Mouse (Mus musculus): ENCODE data around the gene Lce6a. TPM values are rescaled to one million over a fixed set of nuclear protein-coding genes. Genes with fewer than 3 reads are reported as not detected.

The Lce6a gene
- polyA plus RNA-seq, 1 experiment = not detected

GRCm38 (mm10) chr3:92609804-92610203, 11.7 kb downstream of the Lce6a start:
- TF ChIP-seq CTCF (IDR thresholded peaks at IDR 0.05; ENCODE audit: extremely low read depth, insufficient read depth, insufficient read length, insufficient replicate concordance) (no peak), POLR2A (IDR thresholded peaks at IDR 0.05; ENCODE audit: low read depth, low read length) (no peak)
- no peak for DNase-seq (ENCODE audit: low read depth in 1 of 2, low spot score in 2 of 2)
- Histone ChIP-seq H3K36me3 (ENCODE audit: control insufficient read depth, insufficient read depth, low read length) (no peaks in the 10 kb centered on the region), H3K4me1 (ENCODE audit: control insufficient read depth, insufficient read depth, insufficient read length) (no peaks in the 10 kb centered on the region), H3K4me3 (ENCODE audit: extremely low read depth, insufficient read depth, insufficient read length) (no peak overlapping the region), H3K27ac (ENCODE audit: insufficient read depth, low read length) (no peak overlapping the region), H3K27me3 (ENCODE audit: control insufficient read depth, insufficient read depth, low read length) (no peaks in the 10 kb centered on the region)
- WGBS = 29% methylated on average over 1 of the region's 1 CpGs

- Histone ChIP-seq H3K27ac (ENCODE audit: insufficient read depth, low read length) (no peak within 1 kb of the TSS), H3K4me1 (ENCODE audit: control insufficient read depth, insufficient read depth, insufficient read length) (no peaks in the 10 kb centered on the region), H3K4me3 (ENCODE audit: extremely low read depth, insufficient read depth, insufficient read length) (no peak within 1 kb of the TSS), H3K36me3 (ENCODE audit: control insufficient read depth, insufficient read depth, low read length) (no peaks in the 10 kb centered on the region), H3K27me3 (ENCODE audit: control insufficient read depth, insufficient read depth, low read length) (no peaks in the 10 kb centered on the region)
- no peak for DNase-seq (ENCODE audit: low read depth in 1 of 2, low spot score in 2 of 2)
- TF ChIP-seq CTCF (IDR thresholded peaks at IDR 0.05; ENCODE audit: extremely low read depth, insufficient read depth, insufficient read length, insufficient replicate concordance) = no peak
- TF ChIP-seq POLR2A (IDR thresholded peaks at IDR 0.05; ENCODE audit: low read depth, low read length) = no peak
These were observed 14.1 kb downstream of the Lce6a start, which contains the start of gene 2210017I01Rik for GRCm38 (mm10) chr3:92607392-92607791. TSS of gene 2210017I01Rik (minus strand) at chr3:92607492.

GRCm38 (mm10) chr3:92602169-92602568, 19.3 kb downstream of the Lce6a start:
- WGBS = 51% methylated on average over 1 of the region's 1 CpGs
- Histone ChIP-seq H3K4me3 (ENCODE audit: extremely low read depth, insufficient read depth, insufficient read length) (no peak overlapping the region), H3K27ac (ENCODE audit: insufficient read depth, low read length) (no peak overlapping the region), H3K27me3 (ENCODE audit: control insufficient read depth, insufficient read depth, low read length) (no peaks in the 10 kb centered on the region), H3K4me1 (ENCODE audit: control insufficient read depth, insufficient read depth, insufficient read length) (no peaks in the 10 kb centered on the region), H3K36me3 (ENCODE audit: control insufficient read depth, insufficient read depth, low read length) (no peaks in the 10 kb centered on the region)
- DNase-seq (ENCODE audit: low read depth in 1 of 2, low spot score in 2 of 2) = no peak
- TF ChIP-seq POLR2A (IDR thresholded peaks at IDR 0.05; ENCODE audit: low read depth, low read length) (no peak), CTCF (IDR thresholded peaks at IDR 0.05; ENCODE audit: extremely low read depth, insufficient read depth, insufficient read length, insufficient replicate concordance) (no peak)

- Histone ChIP-seq H3K4me1 (ENCODE audit: control insufficient read depth, insufficient read depth, insufficient read length) (no peaks in the 10 kb centered on the region), H3K27ac (ENCODE audit: insufficient read depth, low read length) (no peak overlapping the region), H3K27me3 (ENCODE audit: control insufficient read depth, insufficient read depth, low read length) (no peaks in the 10 kb centered on the region), H3K36me3 (ENCODE audit: control insufficient read depth, insufficient read depth, low read length) (no peaks in the 10 kb centered on the region), H3K4me3 (ENCODE audit: extremely low read depth, insufficient read depth, insufficient read length) (no peak overlapping the region)
- no peak for DNase-seq (ENCODE audit: low read depth in 1 of 2, low spot score in 2 of 2)
- WGBS = 55% methylated on average over 1 of the region's 1 CpGs
- TF ChIP-seq CTCF (IDR thresholded peaks at IDR 0.05; ENCODE audit: extremely low read depth, insufficient read depth, insufficient read length, insufficient replicate concordance) (no peak), POLR2A (IDR thresholded peaks at IDR 0.05; ENCODE audit: low read depth, low read length) (no peak)
These were observed 21.0 kb downstream of the Lce6a start for GRCm38 (mm10) chr3:92600456-92600855.

GRCm38 (mm10) chr3:92599973-92600372, 21.5 kb downstream of the Lce6a start:
- no peak for DNase-seq (ENCODE audit: low read depth in 1 of 2, low spot score in 2 of 2)
- Histone ChIP-seq H3K27me3 (ENCODE audit: control insufficient read depth, insufficient read depth, low read length) (no peaks in the 10 kb centered on the region), H3K4me3 (ENCODE audit: extremely low read depth, insufficient read depth, insufficient read length) (no peak overlapping the region), H3K36me3 (ENCODE audit: control insufficient read depth, insufficient read depth, low read length) (no peaks in the 10 kb centered on the region), H3K4me1 (ENCODE audit: control insufficient read depth, insufficient read depth, insufficient read length) (no peaks in the 10 kb centered on the region), H3K27ac (ENCODE audit: insufficient read depth, low read length) (no peak overlapping the region)
- no peak for TF ChIP-seq POLR2A (IDR thresholded peaks at IDR 0.05; ENCODE audit: low read depth, low read length)
- TF ChIP-seq CTCF (IDR thresholded peaks at IDR 0.05; ENCODE audit: extremely low read depth, insufficient read depth, insufficient read length, insufficient replicate concordance) = no peak

- Histone ChIP-seq H3K27me3 (ENCODE audit: control insufficient read depth, insufficient read depth, low read length) (no peaks in the 10 kb centered on the region), H3K27ac (ENCODE audit: insufficient read depth, low read length) (no peak overlapping the region), H3K36me3 (ENCODE audit: control insufficient read depth, insufficient read depth, low read length) (no peaks in the 10 kb centered on the region), H3K4me3 (ENCODE audit: extremely low read depth, insufficient read depth, insufficient read length) (no peak overlapping the region), H3K4me1 (ENCODE audit: control insufficient read depth, insufficient read depth, insufficient read length) (no peaks in the 10 kb centered on the region)
- 91% methylated on average over 2 of the region's 2 CpGs for WGBS
- TF ChIP-seq POLR2A (IDR thresholded peaks at IDR 0.05; ENCODE audit: low read depth, low read length) (no peak), CTCF (IDR thresholded peaks at IDR 0.05; ENCODE audit: extremely low read depth, insufficient read depth, insufficient read length, insufficient replicate concordance) (no peak)
- no peak for DNase-seq (ENCODE audit: low read depth in 1 of 2, low spot score in 2 of 2)
These were observed 23.0 kb downstream of the Lce6a start for GRCm38 (mm10) chr3:92598429-92598828.

- 69% methylated on average over 1 of the region's 1 CpGs for WGBS
- no peak within 1 kb of the TSS; the same call in 1 of the 2 replicates for H3K4me3 ChIP-seq (ENCODE audit: extremely low read depth, insufficient read depth, insufficient read length)
- H3K27me3 ChIP-seq (ENCODE audit: control insufficient read depth, insufficient read depth, low read length) = no peaks in the 10 kb centered on the region
- no peaks in the 10 kb centered on the region for H3K36me3 ChIP-seq (ENCODE audit: control insufficient read depth, insufficient read depth, low read length)
- H3K4me1 ChIP-seq (ENCODE audit: control insufficient read depth, insufficient read depth, insufficient read length) = no peaks in the 10 kb centered on the region
- no peak for DNase-seq (ENCODE audit: low read depth in 1 of 2, low spot score in 2 of 2)
- TF ChIP-seq CTCF (IDR thresholded peaks at IDR 0.05; ENCODE audit: extremely low read depth, insufficient read depth, insufficient read length, insufficient replicate concordance) (no peak), POLR2A (IDR thresholded peaks at IDR 0.05; ENCODE audit: low read depth, low read length) (no peak)
- H3K27ac ChIP-seq (ENCODE audit: insufficient read depth, low read length) = no peak within 1 kb of the TSS
These were observed 32.6 kb downstream of the Lce6a start, which contains the start of gene Smcp for GRCm38 (mm10) chr3:92588858-92589257. TSS of gene Smcp (minus strand) at chr3:92588997.
